Mouse (Mus musculus) Patski (cell line): ENCODE results near the gene Rpl37. TPM values are rescaled to one million over a fixed set of nuclear protein-coding genes. Genes with fewer than 3 reads are reported as not detected.
A peak's percentile ranks its signal among the peaks of the same experiment; 100 is the strongest.

Experiments used
- ATAC-seq: fragments of 100-300 bp; one replicate; pipeline ENCODE4 v1.8.0; 2021
- CTCF ChIA-PET: fragments of 350-600 bp; sonication (Branson Sonifier 250); formaldehyde crosslinking; loops from one replicate; lab custom pipeline; 2022; ENCODE audit warnings: inconsistent platforms; lab: Charles Lee
- POLR2A ChIA-PET: fragments of 350-600 bp; sonication (Branson Sonifier 250); formaldehyde crosslinking; loops from one replicate; lab custom pipeline; 2022; ENCODE audit warnings: antibody characterized with exemption, inconsistent platforms; lab: Charles Lee
- DNase-seq: peaks from one replicate; pipeline ENCODE4 v3.0.0-alpha.2; 2011; ENCODE audit warnings: low read depth, low spot score
- H3K27me3 ChIP-seq: fragments of 371-371 bp; one replicate; pipeline ENCODE4 v1.5.1; 2021
- CTCF ChIP-seq: fragments of 100-300 bp; IDR thresholded peaks from one replicate; pipeline ENCODE4 v1.5.1; 2021
- in situ Hi-C: fragments of 300-500 bp; cut with MboI; formaldehyde crosslinking; loops from 3 replicates; pipeline ENCODE4 v1.11.1; 2018; ENCODE audit warnings: low pct_unique_long_range_greater_than_20kb, mixed read lengths
- polyA plus RNA-seq: library from polyadenylated mRNA; unstranded; gene quantifications from one replicate; pipeline ENCODE4 v1.2.3, GENCODE M21; 2021

Gene Rpl37
- polyA plus RNA-seq, 1 experiment from 2014 or later = 245 TPM

- H3K27me3 ChIP-seq = no peaks in the 10 kb centered on the region
- ATAC-seq = no peak
- in situ Hi-C loops = no loop called here
- DNase-seq = no peak
- ChIA-PET POLR2A (no interaction called here), CTCF (interaction anchor here (1.1 to 1.2 kb wide), 2 partner anchors 13 to 18 kb away, joined by 3 to 4 read pairs; no protein-coding TSS in a partner anchor)
- no peak for TF ChIP-seq CTCF
Measured at GRCm38 (mm10) chr15:5138021-5138856, 21.8 kb downstream of the Rpl37 start.

- ATAC-seq = no peak
- in situ Hi-C loops = no loop called here
- POLR2A ChIA-PET = no interaction called here
- no peak for TF ChIP-seq CTCF
- CTCF ChIA-PET = interaction anchor here (1.2 to 1.4 kb wide), 3 partner anchors 19 to 1252 kb away, joined by 3 read pairs; no protein-coding TSS in a partner anchor
- DNase-seq = no peak
- H3K27me3 ChIP-seq = no peaks in the 10 kb centered on the region
Measured at GRCm38 (mm10) chr15:5139366-5139765, 22.9 kb downstream of the Rpl37 start.

- ChIA-PET CTCF (interaction anchor here (1.3 to 1.4 kb wide), 2 partner anchors 24 to 1252 kb away, joined by 3 read pairs; no protein-coding TSS in a partner anchor), POLR2A (no interaction called here)
- in situ Hi-C loops = no loop called here
- no peak for ATAC-seq
- DNase-seq = no peak
- no peaks in the 10 kb centered on the region for H3K27me3 ChIP-seq
- no peak for TF ChIP-seq CTCF
Measured at GRCm38 (mm10) chr15:5139863-5140262, 23.4 kb downstream of the Rpl37 start.

GRCm38 (mm10) chr15:5140357-5140756, 23.9 kb downstream of the Rpl37 start:
- CTCF ChIA-PET = interaction anchor here (1.4 kb wide), 1 partner anchor 25 kb away, joined by 3 read pairs; no protein-coding TSS in a partner anchor
- no peak for TF ChIP-seq CTCF
- DNase-seq (no peak), ATAC-seq (no peak)
- in situ Hi-C loops = no loop called here
- H3K27me3 ChIP-seq = no peaks in the 10 kb centered on the region
- POLR2A ChIA-PET = no interaction called here

- H3K27me3 ChIP-seq = no peaks in the 10 kb centered on the region
- DNase-seq (no peak), ATAC-seq (no peak)
- in situ Hi-C loops = no loop called here
- no peak for TF ChIP-seq CTCF
- CTCF ChIA-PET = interaction anchor here (1.0 kb wide), 1 partner anchor 17 kb away, joined by 3 read pairs; no protein-coding TSS in a partner anchor
- POLR2A ChIA-PET = interaction anchor here (0.7 to 1.3 kb wide), 4 partner anchors 15 to 1148 kb away, joined by 3 to 14 read pairs (median 4); no protein-coding TSS in a partner anchor
Measured at GRCm38 (mm10) chr15:5142047-5142446, 25.6 kb downstream of the Rpl37 start.

- in situ Hi-C loops = no loop called here
- no peak for TF ChIP-seq CTCF
Measured at GRCm38 (mm10) chr15:5142714-5143113, 26.3 kb downstream of the Rpl37 start.

GRCm38 (mm10) chr15:5143361-5144020, 27.0 kb downstream of the Rpl37 start, which contains the start of gene Prkaa1:
Gene Prkaa1 (plus strand): TSS chr15:5143861.
- in situ Hi-C loops = no loop called here
- CTCF ChIA-PET = interaction anchor here (1.1 kb wide), 1 partner anchor 19 kb away, joined by 5 read pairs; no protein-coding TSS in a partner anchor
- POLR2A ChIA-PET = interaction anchor here (1.2 to 1.3 kb wide), 2 partner anchors 16 to 28 kb away, joined by 3 to 4 read pairs; partner anchors contain the start of gene Rpl37

More at GRCm38 (mm10) chr15:5142714-5143113, 26.3 kb downstream of the Rpl37 start:
- POLR2A ChIA-PET = interaction anchor here (0.7 to 1.3 kb wide), 4 partner anchors 16 to 1149 kb away, joined by 3 to 14 read pairs (median 4); no protein-coding TSS in a partner anchor
- DNase-seq (no peak), ATAC-seq (no peak)
- no peaks in the 10 kb centered on the region for H3K27me3 ChIP-seq
- CTCF ChIA-PET = interaction anchor here (0.6 to 1.1 kb wide), 2 partner anchors 18 to 1031 kb away, joined by 3 to 5 read pairs; no protein-coding TSS in a partner anchor

GRCm38 (mm10) chr15:5144021-5144778, 27.8 kb downstream of the Rpl37 start:
- ChIA-PET POLR2A (interaction anchor here (0.9 to 1.2 kb wide), 2 partner anchors 14 to 28 kb away, joined by 3 to 4 read pairs; partner anchors contain the start of gene Rpl37), CTCF (interaction anchor here (0.9 kb wide), 1 partner anchor 14 kb away, joined by 3 read pairs; no protein-coding TSS in a partner anchor)
- in situ Hi-C loops = no loop called here
- ATAC-seq (peak; percentile 48), DNase-seq (no peak)
- TF ChIP-seq CTCF = peak; percentile 49
- H3K27me3 ChIP-seq = no peaks in the 10 kb centered on the region

More at GRCm38 (mm10) chr15:5143361-5144020, 27.0 kb downstream of the Rpl37 start, which contains the start of gene Prkaa1:
- no peaks in the 10 kb centered on the region for H3K27me3 ChIP-seq
- ATAC-seq (peak; percentile 80), DNase-seq (no peak)
- peak; percentile 85 for TF ChIP-seq CTCF

GRCm38 (mm10) chr15:5145196-5145945, 28.9 kb downstream of the Rpl37 start:
- TF ChIP-seq CTCF = no peak

More at GRCm38 (mm10) chr15:5145196-5145945, 28.9 kb downstream of the Rpl37 start:
- ChIA-PET CTCF (interaction anchor here (0.9 kb wide), 1 partner anchor 12 kb away, joined by 3 read pairs; no protein-coding TSS in a partner anchor), POLR2A (interaction anchor here (0.9 to 1.2 kb wide), 2 partner anchors 16 to 30 kb away, joined by 3 to 4 read pairs; partner anchors contain the start of gene Rpl37)
- in situ Hi-C loops = no loop called here
- no peaks in the 10 kb centered on the region for H3K27me3 ChIP-seq
- ATAC-seq (peak; percentile 6), DNase-seq (no peak)
